Mouse (Mus musculus) ES-E14 (cell line): ENCODE measurements at regions not wholly inside any gene's neighbourhood (a gene's known extent, or its start where the extent isn't known, plus 50 kb on each side); places are given as distances from the start of the nearest gene placed in this dataset.

Source experiments
- CHD2 ChIP-seq: IDR thresholded peaks from 2 replicates; pipeline ENCODE4 v1.6.1; 2014; ENCODE audit warnings: mild to moderate bottlenecking, low read depth, low read length, inconsistent platforms
- HCFC1 ChIP-seq: IDR thresholded peaks from 2 replicates; pipeline ENCODE4 v1.6.1; 2012; ENCODE audit warnings: low read length, inconsistent platforms, borderline replicate concordance; ENCODE audit not compliant: insufficient read depth
- MAFK ChIP-seq: IDR thresholded peaks from 2 replicates; pipeline ENCODE4 v1.6.1; 2014; ENCODE audit warnings: mild to moderate bottlenecking, low read depth, low read length, inconsistent platforms; ENCODE audit not compliant: insufficient read depth
- ZC3H11A ChIP-seq: IDR thresholded peaks from 2 replicates; pipeline ENCODE4 v1.6.1; 2012; ENCODE audit warnings: low read depth, mild to moderate bottlenecking, inconsistent platforms, low read length, borderline replicate concordance
- ZNF384 ChIP-seq: IDR thresholded peaks from 2 replicates; pipeline ENCODE4 v1.6.1; 2012; ENCODE audit warnings: low read depth, low read length, inconsistent platforms

DNA sequence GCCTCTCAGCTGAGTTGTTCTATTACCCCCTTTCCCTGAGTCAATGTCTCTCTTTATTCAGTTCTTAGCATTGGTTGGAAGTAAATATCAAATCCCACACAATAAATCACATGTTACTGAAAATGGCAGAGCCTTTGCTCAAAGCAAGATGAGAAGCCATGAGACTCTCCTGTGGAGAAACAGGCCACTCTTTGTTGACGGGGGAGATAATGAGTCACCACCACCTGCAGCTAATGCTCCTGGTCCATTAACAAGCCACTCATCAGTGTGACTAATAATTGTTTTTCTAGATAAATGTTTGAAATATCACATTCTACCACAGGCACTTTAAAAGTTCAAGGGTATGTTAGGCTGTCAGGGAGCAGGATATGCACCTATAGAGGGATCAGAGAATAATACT, 61.0 kb upstream of the Galnt18 start:
- no peak for TF ChIP-seq MAFK
- TF ChIP-seq CHD2, result no peak
- TF ChIP-seq ZNF384, result no peak
- TF ChIP-seq ZC3H11A, result no peak
- no peak for TF ChIP-seq HCFC1
